Mouse (Mus musculus) midbrain, embryonic 14.5 days (tissue): ENCODE results near the gene Ncam1. TPM values are rescaled to one million over a fixed set of nuclear protein-coding genes. Genes with fewer than 3 reads are reported as not detected.

Experiments
- ATAC-seq: fragments of 200-750 bp; cut with Nextera tagmentation; 2 replicates; pipeline ENCODE4 v1.8.0; 2017; ENCODE audit warnings: moderate number of reproducible peaks, moderate library complexity; ENCODE audit not compliant: low FRiP score, low TSS enrichment
- DNase-seq: peaks from one replicate; pipeline ENCODE4 v3.0.0-alpha.2; 2015
- H3K27ac ChIP-seq: fragments of 300-500 bp; sonication (generic); replicated peaks from 2 replicates; pipeline ENCODE4 v1.5.1; 2014; ENCODE audit warnings: mild to moderate bottlenecking, low read depth, low read length, moderate library complexity
- H3K27me3 ChIP-seq: fragments of 300-500 bp; sonication (generic); 2 replicates; pipeline ENCODE4 v1.6.1; 2014; ENCODE audit warnings: low read length, control low read depth, mixed read lengths; ENCODE audit not compliant: control insufficient read depth, insufficient read depth
- H3K36me3 ChIP-seq: fragments of 300-500 bp; sonication (generic); 2 replicates; pipeline ENCODE4 v1.6.1; 2014; ENCODE audit warnings: low read length, control low read depth; ENCODE audit not compliant: control insufficient read depth, insufficient read depth
- H3K4me1 ChIP-seq: fragments of 300-500 bp; sonication (generic); 2 replicates; pipeline ENCODE4 v1.6.1; 2014; ENCODE audit warnings: mild to moderate bottlenecking, antibody characterized with exemption, low read length, control low read depth; ENCODE audit not compliant: control insufficient read depth, insufficient read depth
- H3K4me2 ChIP-seq: fragments of 300-500 bp; sonication (generic); 2 replicates; pipeline ENCODE4 v1.6.1; 2014; ENCODE audit warnings: mild to moderate bottlenecking, low read length, moderate library complexity
- H3K4me3 ChIP-seq: fragments of 300-500 bp; sonication (generic); replicated peaks from 2 replicates; pipeline ENCODE4 v1.5.1; 2014; ENCODE audit warnings: low read depth, low read length
- H3K9ac ChIP-seq: fragments of 300-500 bp; sonication (generic); replicated peaks from 2 replicates; pipeline ENCODE4 v1.6.1; 2014; ENCODE audit warnings: mild to moderate bottlenecking, low read length, moderate library complexity
- H3K9me3 ChIP-seq: fragments of 300-500 bp; sonication (generic); 2 replicates; pipeline ENCODE4 v1.6.1; 2016; ENCODE audit warnings: low read length, control low read depth, mixed read lengths; ENCODE audit not compliant: control insufficient read depth
- WGBS: fragments of 180-500 bp; shearing (Covaris S2); extraction: QIAGEN DNeasy Blood & Tissue Kit; methylation state at CpG from one replicate; pipeline ENCODE4 v1.1.7; 2014; 5-methylcytosine and 5-hydroxymethylcytosine counted together
- polyA plus RNA-seq: library from polyadenylated mRNA; unstranded; fragments of >200 nt; fragmentation: Nextera tagmentation; extraction: Ambion mirVana; gene quantifications from 2 replicates; pipeline ENCODE4 v1.2.1, GENCODE M21; 2014

The Ncam1 gene
- polyA plus RNA-seq, 1 experiment from 2014 or later = 389 TPM

- DNase-seq = peak; percentile 78
- H3K4me2 ChIP-seq = peak within 1 kb of the TSS; percentile 76
- H3K9me3 ChIP-seq = no peaks in the 10 kb centered on the region
- peaks cover 15% of the 10 kb centered on the region for H3K4me1 ChIP-seq
- ATAC-seq = peak; percentile 79; the same call in 1 of the 2 replicates
- H3K27me3 ChIP-seq = no peaks in the 10 kb centered on the region
- H3K36me3 ChIP-seq = no peaks in the 10 kb centered on the region
- H3K9ac ChIP-seq = peak within 1 kb of the TSS; percentile 44
- peak within 1 kb of the TSS; percentile 41 for H3K4me3 ChIP-seq
- WGBS = 0% methylated on average over 18 of the region's 18 CpGs
- H3K27ac ChIP-seq = no peak within 1 kb of the TSS
Measured at GRCm38 (mm10) chr9:49485892-49486311, 312.8 kb downstream of the Ncam1 start, which contains the start of gene Ttc12. Gene Ttc12, minus strand, starts transcription at chr9:49486225.

DNA sequence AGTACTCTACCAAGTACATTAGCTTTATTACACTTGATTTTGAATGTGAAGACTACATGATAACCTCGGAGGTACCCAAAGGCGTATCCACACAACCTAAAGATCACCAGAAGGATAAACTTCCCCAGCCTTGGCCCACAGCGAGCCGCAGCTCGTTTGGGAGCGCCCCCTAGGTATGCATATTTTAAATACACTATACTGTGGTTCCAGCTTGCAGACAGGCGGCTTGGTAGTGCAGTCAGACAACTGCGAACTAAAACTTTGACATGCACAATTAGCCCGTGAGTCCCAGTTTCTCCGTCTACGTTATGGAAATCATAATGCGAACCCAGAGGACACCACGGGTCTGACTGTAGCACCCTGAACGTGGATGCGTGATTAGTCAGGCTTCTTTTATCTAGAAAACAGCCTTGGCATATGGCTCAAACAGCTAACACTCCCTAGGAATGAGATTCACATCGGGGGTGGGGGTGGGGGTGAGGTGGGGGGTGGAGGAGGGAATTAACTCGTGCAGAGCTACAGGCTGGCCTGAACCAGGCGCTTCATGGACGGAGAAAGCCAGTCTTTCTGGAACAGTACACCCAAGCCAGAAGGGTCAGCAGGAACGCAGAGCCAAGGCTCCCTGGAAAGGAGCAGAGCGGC is 313.4 kb downstream of the Ncam1 start:
- ATAC-seq (peak; percentile 59), DNase-seq (peak; percentile 80)
- Histone ChIP-seq H3K9me3 (no peaks in the 10 kb centered on the region), H3K27me3 (no peaks in the 10 kb centered on the region), H3K4me2 (peak overlapping the region; percentile 76), H3K4me1 (peaks cover 15% of the 10 kb centered on the region), H3K9ac (peak overlapping the region; percentile 44), H3K27ac (no peak overlapping the region), H3K4me3 (peak overlapping the region; percentile 41), H3K36me3 (no peaks in the 10 kb centered on the region)
- 4% methylated on average over 21 of the region's 21 CpGs for WGBS

DNA sequence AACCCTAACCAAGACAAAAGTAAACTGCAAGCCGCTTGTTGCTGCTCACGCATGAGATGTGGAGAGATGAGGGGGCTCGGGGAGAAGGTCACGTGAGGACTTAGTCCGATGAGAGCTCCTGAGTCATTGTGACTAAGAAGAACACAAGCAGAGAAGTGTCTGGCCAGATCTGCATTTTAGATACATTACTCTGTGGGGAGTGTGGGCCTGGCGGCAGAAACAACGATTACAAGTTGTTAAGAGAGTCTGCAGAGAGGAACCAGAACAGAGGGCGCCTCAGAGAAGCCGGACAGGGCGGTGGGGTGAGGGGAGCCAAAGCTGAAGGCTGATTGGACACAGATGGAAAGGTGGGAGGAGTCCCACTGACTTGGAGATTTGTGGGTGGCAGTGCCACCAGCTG is 315.4 kb downstream of the Ncam1 start:
- Histone ChIP-seq H3K9me3 (no peaks in the 10 kb centered on the region), H3K9ac (no peak overlapping the region), H3K4me3 (no peak overlapping the region), H3K27me3 (no peaks in the 10 kb centered on the region), H3K4me2 (no peak overlapping the region), H3K36me3 (no peaks in the 10 kb centered on the region), H3K27ac (no peak overlapping the region), H3K4me1 (peaks cover 11% of the 10 kb centered on the region)
- no peak for ATAC-seq
- WGBS = 31% methylated on average over 10 of the region's 10 CpGs
- no peak for DNase-seq

- Histone ChIP-seq H3K36me3 (no peaks in the 10 kb centered on the region), H3K9ac (no peak overlapping the region), H3K27me3 (no peaks in the 10 kb centered on the region), H3K4me3 (no peak overlapping the region), H3K4me2 (no peak overlapping the region), H3K9me3 (peaks cover 3% of the 10 kb centered on the region; the same call in 1 of the 2 replicates), H3K27ac (no peak overlapping the region), H3K4me1 (no peaks in the 10 kb centered on the region)
- no peak for ATAC-seq
- no peak for DNase-seq
- WGBS = 78% methylated on average over 11 of the region's 11 CpGs
Measured at GRCm38 (mm10) chr9:49472126-49472525, 326.6 kb downstream of the Ncam1 start.

GRCm38 (mm10) chr9:49470946-49471345 is 327.8 kb downstream of the Ncam1 start:
- 88% methylated on average over 6 of the region's 6 CpGs for WGBS
- Histone ChIP-seq H3K4me2 (no peak overlapping the region), H3K4me1 (no peaks in the 10 kb centered on the region), H3K9me3 (no peaks in the 10 kb centered on the region), H3K9ac (no peak overlapping the region), H3K27me3 (no peaks in the 10 kb centered on the region), H3K27ac (no peak overlapping the region), H3K36me3 (no peaks in the 10 kb centered on the region), H3K4me3 (no peak overlapping the region)
- ATAC-seq (no peak), DNase-seq (no peak)

- no peaks in the 10 kb centered on the region for H3K27me3 ChIP-seq
- no peaks in the 10 kb centered on the region for H3K9me3 ChIP-seq
- DNase-seq (no peak), ATAC-seq (no peak)
- H3K9ac ChIP-seq = no peak overlapping the region
- H3K4me2 ChIP-seq = no peak overlapping the region
- no peaks in the 10 kb centered on the region for H3K36me3 ChIP-seq
- WGBS = 95% methylated on average over 19 of the region's 19 CpGs
- no peak overlapping the region for H3K27ac ChIP-seq
- H3K4me3 ChIP-seq = no peak overlapping the region
- H3K4me1 ChIP-seq = no peaks in the 10 kb centered on the region
Measured at GRCm38 (mm10) chr9:49470006-49470405, 328.7 kb downstream of the Ncam1 start.

GRCm38 (mm10) chr9:49456136-49456535 is 342.6 kb downstream of the Ncam1 start:
- no peak overlapping the region for H3K4me2 ChIP-seq
- no peak overlapping the region for H3K9ac ChIP-seq
- no peaks in the 10 kb centered on the region for H3K36me3 ChIP-seq
- WGBS = 89% methylated on average over 3 of the region's 3 CpGs
- no peaks in the 10 kb centered on the region for H3K4me1 ChIP-seq
- H3K27ac ChIP-seq = no peak overlapping the region
- no peaks in the 10 kb centered on the region for H3K9me3 ChIP-seq
- ATAC-seq (no peak), DNase-seq (no peak)
- H3K4me3 ChIP-seq = no peak overlapping the region
- H3K27me3 ChIP-seq = no peaks in the 10 kb centered on the region

DNA sequence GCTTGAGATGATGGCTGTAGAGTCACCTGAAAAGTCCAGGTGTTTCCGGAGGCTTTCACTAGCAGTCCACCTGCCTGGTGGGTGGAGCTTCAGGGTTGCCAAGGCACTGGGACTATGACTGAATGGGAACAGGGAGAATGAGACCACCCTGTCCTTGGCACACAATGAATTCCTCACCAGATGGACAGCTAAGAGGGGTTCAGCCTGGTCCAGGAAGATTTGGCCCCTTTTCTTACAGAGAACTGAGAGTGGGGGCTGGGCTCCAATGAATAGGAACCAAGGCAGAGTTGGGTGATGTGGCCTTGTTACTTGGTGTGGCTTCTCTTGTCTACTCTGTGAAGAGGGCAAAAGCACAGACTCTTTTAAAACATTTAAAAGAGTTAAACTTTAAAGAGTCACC is 346.3 kb downstream of the Ncam1 start:
- H3K27ac ChIP-seq = no peak overlapping the region
- ATAC-seq (no peak), DNase-seq (no peak)
- no peak overlapping the region for H3K9ac ChIP-seq
- 96% methylated on average over 1 of the region's 1 CpGs for WGBS
- no peaks in the 10 kb centered on the region for H3K36me3 ChIP-seq
- H3K4me2 ChIP-seq = no peak overlapping the region
- H3K9me3 ChIP-seq = no peaks in the 10 kb centered on the region
- no peaks in the 10 kb centered on the region for H3K27me3 ChIP-seq
- no peaks in the 10 kb centered on the region for H3K4me1 ChIP-seq
- no peak overlapping the region for H3K4me3 ChIP-seq
